8 mouse cellular contexts compared by ENCODE assay signal in the genomic region with DNA sequence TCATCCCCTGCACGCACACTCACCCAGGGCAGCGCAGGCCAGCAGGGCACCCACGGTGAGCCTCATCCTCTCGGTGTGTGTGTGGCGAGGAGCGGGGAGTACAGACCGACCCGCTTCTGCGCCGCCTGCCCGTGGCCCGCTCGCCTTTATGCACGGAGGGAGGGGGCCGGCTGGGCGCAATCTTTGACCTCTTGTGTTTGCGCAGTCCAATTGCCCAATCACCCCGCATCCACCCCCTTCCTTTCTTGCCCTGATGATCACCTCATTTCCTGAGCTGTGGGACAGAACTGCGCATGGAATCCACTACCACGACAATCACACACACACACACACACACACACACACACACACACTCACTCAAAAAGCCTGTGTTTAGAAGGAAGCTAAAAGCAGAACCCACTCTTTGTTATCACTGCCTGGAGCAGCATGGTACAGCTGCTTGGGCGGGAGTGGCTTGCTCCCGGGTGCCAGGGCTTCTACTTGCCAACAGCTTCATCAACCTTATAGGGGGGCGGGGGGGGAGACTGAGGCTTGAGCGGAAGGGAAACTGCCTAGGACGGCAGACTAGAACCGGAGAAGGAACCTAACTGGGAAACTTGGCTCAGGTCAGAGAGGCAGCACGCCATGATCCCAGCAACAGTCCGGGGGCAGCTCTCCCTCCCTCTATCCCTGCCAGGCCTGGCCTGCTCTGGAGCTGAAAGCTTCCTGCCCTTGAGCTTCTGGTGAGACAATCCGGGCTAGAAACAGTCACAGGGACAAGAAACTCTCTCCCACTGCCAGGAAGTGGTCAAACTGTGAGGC. TPM values are rescaled to one million over a fixed set of nuclear protein-coding genes. Genes with fewer than 3 reads are reported as not detected.
DNase-seq lines count a peak whose midpoint lies in the region; ATAC-seq and TF ChIP-seq lines count a peak whose summit lies in the region.

A gene (minus strand): TSS at position 157 of the 801 bp plus-strand sequence.
A gene (minus strand): TSS at position 294 of the 801 bp plus-strand sequence.

- H3K4me2 ChIP-seq in forebrain, embryonic 14.5 days (ENCODE audit: low read length) = peak within 1 kb of the TSS; percentile 34
- H3K4me2 ChIP-seq in liver, postnatal 0 days (ENCODE audit: low read depth, low read length) = peak within 1 kb of the TSS; percentile 63
- H3K4me2 ChIP-seq in neural tube, embryonic 11.5 days (ENCODE audit: low read depth) = peak within 1 kb of the TSS; percentile 29

- TF ChIP-seq POLR2A in ES-Bruce4 (IDR thresholded peaks at IDR 0.05; ENCODE audit: insufficient read depth, low read length) = no peak

- peak within 1 kb of the TSS; percentile 60 for H3K4me3 ChIP-seq in ES-Bruce4 (ENCODE audit: low read depth, low read length)
- peak within 1 kb of the TSS; percentile 42 for H3K4me3 ChIP-seq in brown adipose tissue, adult 24 weeks (ENCODE audit: insufficient read depth, low read depth, low read length)
- H3K4me3 ChIP-seq in forebrain, embryonic 14.5 days (ENCODE audit: low read depth, low read length) = no peak within 1 kb of the TSS
- peak within 1 kb of the TSS; percentile 44 for H3K4me3 ChIP-seq in layer of hippocampus, adult 2 months
- peak within 1 kb of the TSS; percentile 56 for H3K4me3 ChIP-seq in liver, postnatal 0 days (ENCODE audit: low read depth, low read length)
- H3K4me3 ChIP-seq in neural tube, embryonic 11.5 days (ENCODE audit: low read depth, low read length) = 0 out of 2 replicates have a peak within 1 kb of the TSS, but pooled peaks have one; percentile 8

- no peaks in the 10 kb centered on the region for H3K9me3 ChIP-seq in ES-Bruce4 (replicated peaks; ENCODE audit: control insufficient read depth, insufficient read depth, low read length, poor library complexity, severe bottlenecking)
- no peaks in the 10 kb centered on the region for H3K9me3 ChIP-seq in forebrain, embryonic 14.5 days (replicated peaks; ENCODE audit: control insufficient read depth, low read length)
- no peaks in the 10 kb centered on the region for H3K9me3 ChIP-seq in liver, postnatal 0 days (ENCODE audit: low read length)
- no peaks in the 10 kb centered on the region for H3K9me3 ChIP-seq in neural tube, embryonic 11.5 days (ENCODE audit: control insufficient read depth, low read length)

- H3K9ac ChIP-seq in ES-Bruce4 (ENCODE audit: low read depth, poor library complexity, severe bottlenecking) = 0 out of 2 replicates have a peak within 1 kb of the TSS, but pooled peaks have one; percentile 6
- peak within 1 kb of the TSS; percentile 29; the same call in 1 of the 2 replicates for H3K9ac ChIP-seq in forebrain, embryonic 14.5 days (ENCODE audit: low read length)
- peak within 1 kb of the TSS; percentile 66 for H3K9ac ChIP-seq in liver, postnatal 0 days (replicated peaks)
- peak within 1 kb of the TSS; percentile 51 for H3K9ac ChIP-seq in neural tube, embryonic 11.5 days (ENCODE audit: low read length)

- TF ChIP-seq CTCF in ES-Bruce4 (IDR thresholded peaks at IDR 0.05; ENCODE audit: low read depth, low read length) = no peak
- no peak for TF ChIP-seq CTCF in layer of hippocampus, adult 2 months (conservative IDR thresholded peaks at IDR 0.05)
- no peak for TF ChIP-seq CTCF in liver, postnatal 0 days (IDR thresholded peaks at IDR 0.05; ENCODE audit: low read depth)

- no peaks in the 10 kb centered on the region for H3K27me3 ChIP-seq in ES-Bruce4 (ENCODE audit: control insufficient read depth, insufficient read depth, low read length, poor library complexity, severe bottlenecking)
- H3K27me3 ChIP-seq in forebrain, embryonic 14.5 days (replicated peaks; ENCODE audit: control insufficient read depth, insufficient read depth, low read length) = no peaks in the 10 kb centered on the region
- no peaks in the 10 kb centered on the region for H3K27me3 ChIP-seq in liver, postnatal 0 days (ENCODE audit: insufficient read depth, low read length)
- H3K27me3 ChIP-seq in neural tube, embryonic 11.5 days (ENCODE audit: control insufficient read depth, insufficient read depth, low read length) = no peaks in the 10 kb centered on the region

- H3K4me1 ChIP-seq in ES-Bruce4 (ENCODE audit: control insufficient read depth, insufficient read depth, low read length) = no peaks in the 10 kb centered on the region
- H3K4me1 ChIP-seq in brown adipose tissue, adult 24 weeks (ENCODE audit: control insufficient read depth, insufficient read depth, insufficient read length, low read length) = no peaks in the 10 kb centered on the region
- H3K4me1 ChIP-seq in forebrain, embryonic 14.5 days (ENCODE audit: control insufficient read depth, insufficient read depth, low read length) = peaks cover 6% of the 10 kb centered on the region; the same call in 1 of the 2 replicates
- peaks cover 33% of the 10 kb centered on the region for H3K4me1 ChIP-seq in liver, postnatal 0 days (ENCODE audit: insufficient read depth)
- H3K4me1 ChIP-seq in neural tube, embryonic 11.5 days (ENCODE audit: control insufficient read depth, insufficient read depth, low read length) = no peaks in the 10 kb centered on the region

- H3K27ac ChIP-seq in ES-Bruce4 (ENCODE audit: insufficient read depth, low read length) = no peak within 1 kb of the TSS
- H3K27ac ChIP-seq in brown adipose tissue, adult 24 weeks (replicated peaks; ENCODE audit: low read depth, low read length) = peak within 1 kb of the TSS; percentile 62
- peak within 1 kb of the TSS; percentile 30; the same call in 1 of the 2 replicates for H3K27ac ChIP-seq in forebrain, embryonic 14.5 days (ENCODE audit: low read depth, low read length)
- peak within 1 kb of the TSS; percentile 80 for H3K27ac ChIP-seq in layer of hippocampus, adult 2 months
- peak within 1 kb of the TSS; percentile 91 for H3K27ac ChIP-seq in liver, postnatal 0 days (ENCODE audit: low read depth)
- no peak within 1 kb of the TSS for H3K27ac ChIP-seq in neural tube, embryonic 11.5 days (ENCODE audit: low read depth, low read length)

- ATAC-seq in forebrain, embryonic 14.5 days = peak; percentile 58
- ATAC-seq in liver, postnatal 0 days = peak; percentile 74
- no peak; the same call in 1 of the 2 replicates for ATAC-seq in neural tube, embryonic 11.5 days (ENCODE audit: insufficient read depth, low FRiP score, low TSS enrichment)

- 64% methylated on average over 29 of the region's 29 CpGs for WGBS in forebrain, embryonic 14.5 days
- WGBS in liver, postnatal 0 days (ENCODE audit: insufficient replicate concordance) = 3% methylated on average over 29 of the region's 29 CpGs
- 48% methylated on average over 28 of the region's 29 CpGs for WGBS in neural tube, embryonic 11.5 days

- DNase-seq in forebrain, embryonic 14.5 days (ENCODE audit: low spot score) = peak; percentile 44
- DNase-seq in heart, postnatal 4 days = peak; percentile 49
- peak; percentile 25 to 69 for DNase-seq in layer of hippocampus, adult 2 months (ENCODE audit: low spot score in 2 of 2)
- DNase-seq in liver, postnatal 0 days = peak; percentile 86
- peak; percentile 27 for DNase-seq in neural tube, embryonic 11.5 days (ENCODE audit: low spot score)
- DNase-seq in thymus, postnatal 25 days = peak; percentile 23

- no peaks in the 10 kb centered on the region for H3K36me3 ChIP-seq in ES-Bruce4 (ENCODE audit: control insufficient read depth, insufficient read depth, low read length, poor library complexity, severe bottlenecking)
- H3K36me3 ChIP-seq in forebrain, embryonic 14.5 days (ENCODE audit: control insufficient read depth, insufficient read depth, low read length) = no peaks in the 10 kb centered on the region
- H3K36me3 ChIP-seq in liver, postnatal 0 days (replicated peaks; ENCODE audit: insufficient read depth, low read length) = peaks cover 16% of the 10 kb centered on the region
- H3K36me3 ChIP-seq in neural tube, embryonic 11.5 days (ENCODE audit: control insufficient read depth, insufficient read depth, low read length) = no peaks in the 10 kb centered on the region

- no peak for TF ChIP-seq EP300 in ES-Bruce4 (IDR thresholded peaks at IDR 0.05; ENCODE audit: insufficient read depth, low read depth, low read length)
- peak; percentile 78; the same call in 1 of the 2 replicates for TF ChIP-seq EP300 in liver, postnatal 0 days (IDR thresholded peaks at IDR 0.05; ENCODE audit: low read depth)

RNA-seq across cellular contexts. Expression of the first gene that starts in this region (rescaled TPM):
- polyA plus RNA-seq in ES-Bruce4 (2011; ENCODE audit: insufficient read depth, insufficient read length, low read depth, missing spikeins) = 0.73 and 1.3 TPM in 2 replicates
- 0.79 TPM in 1 of 2 replicates, not detected in the other for polyA plus RNA-seq in brown adipose tissue, adult 24 weeks (2012; ENCODE audit: insufficient read depth, insufficient read length, missing spikeins)
- polyA plus RNA-seq in forebrain, embryonic 14.5 days (2014; fragmentation: Nextera tagmentation; extraction: Ambion mirVana) = 0.63 and 2.7 TPM in 2 replicates
- total RNA-seq in heart, postnatal 4 days (2021) = 1 to 10 TPM; 4.9 to 6.7 TPM
- total RNA-seq in layer of hippocampus, adult 2 months (2021) = 10 to 100 TPM; 10.8 to 11.3 TPM
- 5.1 and 6.1 TPM in 2 replicates for polyA plus RNA-seq in liver, postnatal 0 days (2015; fragmentation: Nextera tagmentation; extraction: Ambion mirVana)
- polyA plus RNA-seq in neural tube, embryonic 11.5 days (2014; fragmentation: Nextera tagmentation; extraction: Ambion mirVana) = 1.7 TPM in 1 of 2 replicates, not detected in the other

RNA-seq across cellular contexts. Expression of the second gene that starts in this region (rescaled TPM):
- 2.1 and 2.2 TPM in 2 replicates for polyA plus RNA-seq in ES-Bruce4 (2011; ENCODE audit: insufficient read depth, insufficient read length, low read depth, missing spikeins)
- 244 and 297 TPM in 2 replicates for polyA plus RNA-seq in brown adipose tissue, adult 24 weeks (2012; ENCODE audit: insufficient read depth, insufficient read length, missing spikeins)
- 30.0 and 41.3 TPM in 2 replicates for polyA plus RNA-seq in forebrain, embryonic 14.5 days (2014; fragmentation: Nextera tagmentation; extraction: Ambion mirVana)
- total RNA-seq in heart, postnatal 4 days (2021) = 10 to 100 TPM; 19.2 to 21.1 TPM
- total RNA-seq in layer of hippocampus, adult 2 months (2021) = 100 to 1,000 TPM; 190 to 207 TPM
- polyA plus RNA-seq in liver, postnatal 0 days (2015; fragmentation: Nextera tagmentation; extraction: Ambion mirVana) = 28,598 and 33,336 TPM in 2 replicates
- polyA plus RNA-seq in neural tube, embryonic 11.5 days (2014; fragmentation: Nextera tagmentation; extraction: Ambion mirVana) = 22.4 and 28.5 TPM in 2 replicates

Comparison
In these comparisons a context has a peak if more than half of its experiments do, and no peak if none do; other contexts are left out.
1. RNA of the second gene that starts in this region (total RNA-seq): 190 to 207 TPM in layer of hippocampus, adult 2 months; 19.2 to 21.1 TPM in heart, postnatal 4 days; every median in the first group is over 4 times any median in the second.
2. RNA of the second gene that starts in this region (polyA plus RNA-seq): 28,598 to 33,336 TPM in liver, postnatal 0 days; 244 to 297 TPM in brown adipose tissue, adult 24 weeks, 30.0 to 41.3 TPM in forebrain, embryonic 14.5 days, 22.4 to 28.5 TPM in neural tube, embryonic 11.5 days and 2.1 to 2.2 TPM in ES-Bruce4; every median in the first group is over 10 times any median in the second.
3. H3K27ac ChIP-seq: peak in brown adipose tissue, adult 24 weeks (single experiment), forebrain, embryonic 14.5 days (single experiment), layer of hippocampus, adult 2 months (single experiment) and liver, postnatal 0 days (single experiment); none in ES-Bruce4 (single experiment) and neural tube, embryonic 11.5 days (single experiment).
4. H3K9ac ChIP-seq: peak in every context shown above with its lines; median percentile 66 in liver, postnatal 0 days; 51 in neural tube, embryonic 11.5 days; 29 in forebrain, embryonic 14.5 days; 6 in ES-Bruce4.
5. DNase-seq: peak in every context shown above with its lines; median percentile 86 in liver, postnatal 0 days; 49 in heart, postnatal 4 days; 47 in layer of hippocampus, adult 2 months; 44 in forebrain, embryonic 14.5 days; 27 in neural tube, embryonic 11.5 days; 23 in thymus, postnatal 25 days.
6. Peak in every context shown above with its lines, with median percentiles within 50 percentile points of each other: H3K4me2 ChIP-seq.